Mouse (Mus musculus): ENCODE measurements around the gene Atxn3.
A peak's percentile ranks its signal among the peaks of the same experiment; 100 is the strongest.

DNA sequence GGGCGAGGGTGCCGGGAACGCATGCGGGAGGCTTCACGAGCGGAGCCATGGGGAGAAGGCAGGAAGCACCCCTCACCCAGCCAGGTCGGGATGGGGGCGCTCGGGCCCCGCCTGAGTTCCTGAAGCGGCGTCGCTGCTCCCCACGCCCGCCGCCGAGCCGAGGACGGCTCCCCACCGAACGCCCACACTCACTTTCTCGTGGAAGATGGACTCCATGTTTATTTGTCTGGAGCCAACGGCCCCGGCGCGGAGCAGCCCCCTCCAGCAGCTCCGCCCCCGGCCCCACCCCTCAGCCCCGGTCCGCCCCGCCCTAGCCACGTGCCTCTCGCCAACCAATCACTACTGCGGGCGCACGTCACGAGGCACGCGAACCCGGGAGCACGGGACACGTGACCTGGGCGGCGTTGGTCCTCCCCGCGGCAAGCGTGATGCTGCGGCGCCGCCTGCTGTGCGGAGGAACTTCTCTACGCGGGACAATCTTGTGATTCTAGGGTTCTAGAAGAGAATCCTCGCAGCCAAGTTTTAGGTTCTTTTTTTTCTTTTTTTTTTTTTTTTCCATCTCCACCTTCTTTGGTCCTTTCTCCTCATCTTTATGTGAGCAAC lies at the start of gene Atxn3:
- TF ChIP-seq CTCF (IDR thresholded peaks at IDR 0.05; ENCODE audit: insufficient read depth, low read length) (peak; percentile 62), POLR2A (IDR thresholded peaks at IDR 0.05; ENCODE audit: borderline replicate concordance, extremely low read depth, low read depth, low read length) (peak; percentile 53; the same call in 1 of the 2 replicates)
